Mouse (Mus musculus) MEL (cell line): ENCODE results near the gene Dapk1. TPM values are rescaled to one million over a fixed set of nuclear protein-coding genes. Genes with fewer than 3 reads are reported as not detected.

Source experiments
- DNase-seq: peaks from one replicate; pipeline ENCODE4 v3.0.0; 2011; ENCODE audit warnings: low read depth, low spot score
- H3K27ac ChIP-seq: 2 replicates; pipeline ENCODE4 v1.5.1; 2012; ENCODE audit warnings: low read depth, mild to moderate bottlenecking, control low read depth, low read length, moderate library complexity; ENCODE audit not compliant: control insufficient read depth
- H3K27me3 ChIP-seq, 2 experiments: fragments of 150-350 bp in 1 of 2; sonication (generic) in 1 of 2; 2 replicates each; pipeline ENCODE4 v1.6.1; 2012; ENCODE audit warnings: low read length in 2 of 2, mild to moderate bottlenecking in 2 of 2, improper control_type of control experiment in 1 of 2, moderate library complexity in 1 of 2; ENCODE audit not compliant: insufficient read depth in 2 of 2, control insufficient read depth in 1 of 2
- H3K36me3 ChIP-seq, 2 experiments: 2 replicates each; pipeline ENCODE4 v1.6.1; 2012 to 2014; ENCODE audit warnings: low read length in 2 of 2, improper control_type of control experiment in 1 of 2, inconsistent platforms in 1 of 2, mild to moderate bottlenecking in 1 of 2; ENCODE audit not compliant: insufficient read depth in 2 of 2, control insufficient read depth in 1 of 2
- H3K4me1 ChIP-seq, 2 experiments: fragments of 150-350 bp in 1 of 2; sonication (generic) in 1 of 2; 2 replicates each; pipeline ENCODE4 v1.6.1; 2012; ENCODE audit warnings: low read length in 2 of 2, improper control_type of control experiment in 1 of 2, mild to moderate bottlenecking in 1 of 2; ENCODE audit not compliant: insufficient read depth in 2 of 2, control insufficient read depth in 1 of 2
- H3K4me3 ChIP-seq, 2 experiments: fragments of 150-350 bp in 1 of 2; sonication (generic) in 1 of 2; 2 replicates each; pipeline ENCODE4 v1.5.1; 2012; ENCODE audit warnings: low read depth in 2 of 2, low read length in 2 of 2, mild to moderate bottlenecking in 2 of 2, moderate library complexity in 2 of 2, control low read depth in 1 of 2, improper control_type of control experiment in 1 of 2; ENCODE audit not compliant: control insufficient read depth in 1 of 2, insufficient read depth in 1 of 2
- H3K79me2 ChIP-seq: 2 replicates; pipeline ENCODE4 v1.6.1; 2012; ENCODE audit warnings: mild to moderate bottlenecking, low read length, moderate library complexity; ENCODE audit not compliant: control insufficient read depth, poor library complexity, insufficient read depth
- H3K9ac ChIP-seq: 2 replicates; pipeline ENCODE4 v1.6.1; 2012; ENCODE audit warnings: low read depth, mild to moderate bottlenecking, control low read depth, low read length, moderate library complexity; ENCODE audit not compliant: control insufficient read depth, poor library complexity, severe bottlenecking
- H3K9me3 ChIP-seq: fragments of 150-350 bp; sonication (generic); replicated peaks from 2 replicates; pipeline ENCODE4 v1.6.1; 2012; ENCODE audit warnings: mild to moderate bottlenecking, low read length, improper control_type of control experiment, moderate library complexity; ENCODE audit not compliant: insufficient read depth
- BHLHE40 ChIP-seq: IDR thresholded peaks from 2 replicates; pipeline ENCODE4 v1.6.1; 2012; ENCODE audit warnings: low read depth, mild to moderate bottlenecking, inconsistent platforms, low read length, improper control_type of control experiment, borderline replicate concordance
- CHD1 ChIP-seq: IDR thresholded peaks from 2 replicates; pipeline ENCODE4 v1.6.1; 2012; ENCODE audit warnings: low read depth, mild to moderate bottlenecking, inconsistent platforms, low read length, improper control_type of control experiment
- CHD2 ChIP-seq: IDR thresholded peaks from 2 replicates; pipeline ENCODE4 v1.6.1; 2011; ENCODE audit warnings: low read length, improper control_type of control experiment
- E2F4 ChIP-seq: IDR thresholded peaks from 2 replicates; pipeline ENCODE4 v1.6.1; 2011; ENCODE audit warnings: low read depth, low read length, improper control_type of control experiment, borderline replicate concordance
- EP300 ChIP-seq, 2 experiments: IDR thresholded peaks; 2 replicates each; pipeline ENCODE4 v1.6.1; 2011; ENCODE audit warnings: improper control_type of control experiment in 2 of 2, low read length in 2 of 2, low read depth in 1 of 2, mild to moderate bottlenecking in 1 of 2
- ETS1 ChIP-seq: IDR thresholded peaks from 2 replicates; pipeline ENCODE4 v1.6.1; 2012; ENCODE audit warnings: low read depth, mild to moderate bottlenecking, inconsistent platforms, low read length, improper control_type of control experiment, moderate library complexity
- GABPA ChIP-seq: IDR thresholded peaks from 2 replicates; pipeline ENCODE4 v1.6.1; 2012; ENCODE audit warnings: low read depth, mild to moderate bottlenecking, inconsistent platforms, low read length, improper control_type of control experiment, moderate library complexity
- GATA1 ChIP-seq: IDR thresholded peaks from 2 replicates; pipeline ENCODE4 v1.6.1; 2011; ENCODE audit warnings: low read depth, low read length, improper control_type of control experiment
- KAT2A ChIP-seq: conservative IDR thresholded peaks from 2 replicates; pipeline ENCODE4 v1.6.1; 2012; ENCODE audit warnings: low read depth, low read length, improper control_type of control experiment, inconsistent platforms
- MAX ChIP-seq: IDR thresholded peaks from 2 replicates; pipeline ENCODE4 v1.6.1; 2011; ENCODE audit warnings: low read length, improper control_type of control experiment
- MAZ ChIP-seq: IDR thresholded peaks from 2 replicates; pipeline ENCODE4 v1.6.1; 2012; ENCODE audit warnings: low read depth, mild to moderate bottlenecking, inconsistent platforms, low read length, improper control_type of control experiment
- MEF2A ChIP-seq: IDR thresholded peaks from 2 replicates; pipeline ENCODE4 v1.6.1; 2014; ENCODE audit warnings: low read depth, mild to moderate bottlenecking, inconsistent platforms, low read length, improper control_type of control experiment; ENCODE audit not compliant: poor library complexity, insufficient replicate concordance, severe bottlenecking; ENCODE audit errors: extremely low read depth
- MXI1 ChIP-seq: IDR thresholded peaks from 2 replicates; pipeline ENCODE4 v1.6.1; 2011; ENCODE audit warnings: mild to moderate bottlenecking, low read depth, low read length, improper control_type of control experiment
- NELFE ChIP-seq: IDR thresholded peaks from 2 replicates; pipeline ENCODE4 v1.6.1; 2011; ENCODE audit warnings: low read depth, low read length, improper control_type of control experiment
- POLR2AphosphoS2 ChIP-seq: IDR thresholded peaks from 2 replicates; pipeline ENCODE4 v1.6.1; 2011; ENCODE audit warnings: low read length, improper control_type of control experiment
- RAD21 ChIP-seq: IDR thresholded peaks from 2 replicates; pipeline ENCODE4 v1.6.1; 2011; ENCODE audit warnings: mild to moderate bottlenecking, low read depth, low read length, improper control_type of control experiment
- RCOR1 ChIP-seq: IDR thresholded peaks from 2 replicates; pipeline ENCODE4 v1.6.1; 2012; ENCODE audit warnings: low read depth, mild to moderate bottlenecking, inconsistent platforms, low read length, improper control_type of control experiment
- SIN3A ChIP-seq: IDR thresholded peaks from 2 replicates; pipeline ENCODE4 v1.6.1; 2012; ENCODE audit warnings: low read length, improper control_type of control experiment, inconsistent platforms
- SMC3 ChIP-seq: IDR thresholded peaks from 2 replicates; pipeline ENCODE4 v1.6.1; 2011; ENCODE audit warnings: low read depth, low read length, improper control_type of control experiment
- TBP ChIP-seq: IDR thresholded peaks from 2 replicates; pipeline ENCODE4 v1.8.0; 2011; ENCODE audit warnings: low read depth, low read length, improper control_type of control experiment
- UBTF ChIP-seq: IDR thresholded peaks from 2 replicates; pipeline ENCODE4 v1.6.1; 2012; ENCODE audit warnings: low read depth, mild to moderate bottlenecking, inconsistent platforms, low read length, improper control_type of control experiment, moderate library complexity, borderline replicate concordance; ENCODE audit not compliant: insufficient read depth
- ZMIZ1 ChIP-seq: IDR thresholded peaks from 2 replicates; pipeline ENCODE4 v1.6.1; 2012; ENCODE audit warnings: low read depth, mild to moderate bottlenecking, inconsistent platforms, low read length, improper control_type of control experiment, moderate library complexity
- ZNF384 ChIP-seq: IDR thresholded peaks from 2 replicates; pipeline ENCODE4 v1.6.1; 2012; ENCODE audit warnings: low read depth, mild to moderate bottlenecking, inconsistent platforms, low read length, improper control_type of control experiment
- polyA plus RNA-seq, 2 experiments: library from polyadenylated mRNA; stranded (reverse) in 1 of 2; unstranded in 1 of 2; fragments of >175 nt in 1 of 2; fragments of >200 nt in 1 of 2; gene quantifications; 2 replicates each; pipeline versions ENCODE4 v1.2.1 to v1.2.4; 2012; ENCODE audit warnings: low replicate concordance in 2 of 2, low read depth in 1 of 2; ENCODE audit not compliant: insufficient read length in 2 of 2, insufficient read depth in 1 of 2, missing spikeins in 1 of 2
- total RNA-seq: library from RNA; depleted of rRNA; stranded (reverse); fragments of 300-350 nt; gene quantifications from 2 replicates; pipeline ENCODE4 v1.2.3, GENCODE M21; 2012

Gene Dapk1
- total and polyA plus RNA-seq, 3 experiments, result 5.1 to 8.2 TPM; not detected in 1

DNA sequence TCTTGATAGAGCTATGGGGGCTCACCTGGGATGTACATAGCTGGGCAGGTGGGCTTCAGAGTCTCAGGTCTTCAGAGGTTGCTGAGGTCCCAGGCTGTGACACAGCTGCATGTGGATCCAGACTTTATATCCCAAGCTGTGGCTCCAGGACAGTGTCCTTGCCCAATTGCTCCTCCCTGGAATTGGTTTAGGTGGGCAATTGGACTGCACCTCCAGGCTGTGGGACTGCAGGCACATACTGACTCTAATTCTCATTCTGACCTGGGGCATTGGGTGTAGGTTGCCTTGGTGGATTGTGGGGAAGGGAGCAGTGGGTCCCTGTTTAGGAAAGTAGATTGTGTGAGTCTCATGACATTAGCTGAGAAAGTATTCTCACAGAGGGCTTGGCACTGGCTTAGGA lies 184.5 kb downstream of the Dapk1 start, which contains the start of gene BC051665:
TSS of gene BC051665 (minus strand) at position 101 of the 400 bp plus-strand sequence.
- Histone ChIP-seq H3K79me2 (no peaks in the 10 kb centered on the region), H3K9me3 (no peaks in the 10 kb centered on the region), H3K36me3 (no peaks in the 10 kb centered on the region), H3K4me3 (no peak within 1 kb of the TSS), H3K27ac (no peak within 1 kb of the TSS), H3K4me1 (no peaks in the 10 kb centered on the region), H3K27me3 (no peaks in the 10 kb centered on the region), H3K9ac (no peak within 1 kb of the TSS)
- DNase-seq, result no peak
- TF ChIP-seq CHD2 (no peak), ETS1 (no peak), BHLHE40 (no peak), GATA1 (no peak), EP300 (IDR thresholded peaks at IDR 0.05; ENCODE audit: low read depth in 1 of 2, low read length in 2 of 2) (no peak), MAZ (no peak), UBTF (no peak)

DNA sequence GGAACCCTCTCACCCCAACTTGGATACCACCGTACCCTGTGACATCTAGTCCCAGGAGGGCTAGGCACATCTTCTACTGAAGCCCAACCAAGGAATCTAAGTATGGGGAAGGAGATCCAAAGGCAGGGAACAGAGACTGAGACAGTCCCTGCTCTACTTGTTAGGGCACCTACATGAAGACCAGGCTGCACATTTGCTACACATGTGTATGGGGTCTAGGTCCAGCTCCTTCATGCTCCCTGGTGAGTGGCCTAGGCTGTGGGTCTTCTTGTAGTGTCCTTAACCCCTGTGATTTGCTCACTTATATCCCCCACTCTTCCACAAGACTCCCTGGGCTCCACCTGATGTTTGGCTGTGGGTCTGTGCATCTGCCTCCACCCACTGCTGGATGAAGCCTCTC lies 187.7 kb downstream of the Dapk1 start:
- Histone ChIP-seq H3K27me3 (no peaks in the 10 kb centered on the region), H3K36me3 (no peaks in the 10 kb centered on the region), H3K4me1 (no peaks in the 10 kb centered on the region), H3K9me3 (no peaks in the 10 kb centered on the region), H3K79me2 (no peaks in the 10 kb centered on the region), H3K4me3 (no peak overlapping the region), H3K9ac (no peak overlapping the region), H3K27ac (no peak overlapping the region)
- DNase-seq, result no peak
- TF ChIP-seq NELFE, result no peak
- TF ChIP-seq MEF2A, result no peak
- no peak for TF ChIP-seq MAX

DNA sequence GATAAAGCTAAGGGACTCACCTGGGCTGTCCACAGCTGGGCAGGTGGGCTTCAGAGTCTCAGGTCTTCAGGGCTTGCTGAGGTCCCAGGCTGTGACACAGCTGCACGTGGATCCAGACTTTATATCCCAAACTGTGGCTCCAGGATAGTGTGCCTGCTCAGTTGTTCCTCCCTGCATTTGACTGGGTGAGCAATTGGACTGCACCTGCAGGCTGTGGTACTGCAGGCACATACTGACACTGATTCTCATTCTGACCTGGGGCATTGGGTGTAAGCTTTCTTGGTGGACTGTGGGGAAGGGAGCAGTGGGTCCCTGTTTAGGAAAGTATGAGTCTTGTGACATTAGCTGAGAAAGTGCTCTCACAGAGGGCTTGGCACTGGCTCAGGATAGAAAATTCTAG lies 201.0 kb downstream of the Dapk1 start, which contains the start of gene Ctsll3:
TSS of gene Ctsll3 (minus strand) at position 101 of the 400 bp plus-strand sequence.
- no peak within 1 kb of the TSS for H3K9ac ChIP-seq

More for the DNA sequence above, 201.0 kb downstream of the Dapk1 start, which contains the start of gene Ctsll3:
- H3K4me3 ChIP-seq, result no peak within 1 kb of the TSS
- no peaks in the 10 kb centered on the region for H3K9me3 ChIP-seq
- no peak for DNase-seq
- no peaks in the 10 kb centered on the region for H3K36me3 ChIP-seq
- no peaks in the 10 kb centered on the region for H3K79me2 ChIP-seq
- no peak within 1 kb of the TSS for H3K27ac ChIP-seq
- no peaks in the 10 kb centered on the region for H3K27me3 ChIP-seq
- TF ChIP-seq RCOR1 (no peak), MXI1 (no peak), MAZ (no peak), SMC3 (no peak), GATA1 (no peak), CHD1 (no peak), E2F4 (no peak), GABPA (no peak), TBP (no peak), MEF2A (no peak), RAD21 (no peak), ZMIZ1 (no peak), KAT2A (no peak), SIN3A (no peak), ZNF384 (no peak), NELFE (no peak), BHLHE40 (no peak), POLR2AphosphoS2 (no peak)
- TF ChIP-seq, all 39 proteins: peak for 0
- no peaks in the 10 kb centered on the region for H3K4me1 ChIP-seq
